Mouse (Mus musculus): ENCODE data around the gene Ccdc180.
A peak's percentile ranks its signal among the peaks of the same experiment; 100 is the strongest.

The Ccdc180 gene

GRCm38 (mm10) chr4:45890066-45890761 lies at the start of gene Ccdc180:
TSS of gene Ccdc180 (plus strand) at chr4:45890303.
- peak; percentile 71 for DNase-seq

GRCm38 (mm10) chr4:45844355-45844754 lies 45.7 kb upstream of the Ccdc180 start:
- peak; percentile 50 for DNase-seq

GRCm38 (mm10) chr4:45846263-45846662 lies 43.8 kb upstream of the Ccdc180 start:
- DNase-seq = no peak

GRCm38 (mm10) chr4:45848109-45848824 lies 41.8 kb upstream of the Ccdc180 start, which contains the start of gene Stra6l:
TSS of gene Stra6l (plus strand) at chr4:45848664.
- DNase-seq = no peak

- no peak for DNase-seq
Observed at GRCm38 (mm10) chr4:45848825-45849156, 41.3 kb upstream of the Ccdc180 start.

GRCm38 (mm10) chr4:45849419-45849818 lies 40.7 kb upstream of the Ccdc180 start:
- no peak for DNase-seq

- DNase-seq = no peak
Observed at GRCm38 (mm10) chr4:45851640-45852051, 38.5 kb upstream of the Ccdc180 start.

- DNase-seq = no peak
Observed at GRCm38 (mm10) chr4:45853496-45854246, 36.4 kb upstream of the Ccdc180 start.

- peak; percentile 61 for DNase-seq
Observed at GRCm38 (mm10) chr4:45855803-45856424, 34.2 kb upstream of the Ccdc180 start.

- DNase-seq = no peak
Observed at GRCm38 (mm10) chr4:45861160-45861559, 28.9 kb upstream of the Ccdc180 start.

GRCm38 (mm10) chr4:45867416-45867815 lies 22.7 kb upstream of the Ccdc180 start:
- no peak for DNase-seq

- DNase-seq = no peak
Observed at GRCm38 (mm10) chr4:45869021-45869815, 20.9 kb upstream of the Ccdc180 start.

- DNase-seq = no peak
Observed at GRCm38 (mm10) chr4:45872147-45872546, 18.0 kb upstream of the Ccdc180 start.

GRCm38 (mm10) chr4:45878929-45879328 lies 11.2 kb upstream of the Ccdc180 start:
- DNase-seq = peak; percentile 39

GRCm38 (mm10) chr4:45882521-45882920 lies 7.6 kb upstream of the Ccdc180 start:
- no peak for DNase-seq

- no peak for DNase-seq
Observed at GRCm38 (mm10) chr4:45883250-45883649, 6.9 kb upstream of the Ccdc180 start.

- no peak for DNase-seq
Observed at GRCm38 (mm10) chr4:45889487-45889886, 616 bp upstream of the Ccdc180 start.

GRCm38 (mm10) chr4:45896425-45897081 lies 6.5 kb downstream of the Ccdc180 start:
- DNase-seq = no peak

GRCm38 (mm10) chr4:45898413-45898812 lies 8.3 kb downstream of the Ccdc180 start:
- no peak for DNase-seq

GRCm38 (mm10) chr4:45909256-45909655 lies 19.2 kb downstream of the Ccdc180 start:
- DNase-seq = no peak

GRCm38 (mm10) chr4:45909924-45910323 lies 19.8 kb downstream of the Ccdc180 start:
- no peak for DNase-seq

GRCm38 (mm10) chr4:45911256-45911655 lies 21.2 kb downstream of the Ccdc180 start:
- no peak for DNase-seq
